21 mouse cellular contexts compared by ENCODE assay signal in the genomic region with DNA sequence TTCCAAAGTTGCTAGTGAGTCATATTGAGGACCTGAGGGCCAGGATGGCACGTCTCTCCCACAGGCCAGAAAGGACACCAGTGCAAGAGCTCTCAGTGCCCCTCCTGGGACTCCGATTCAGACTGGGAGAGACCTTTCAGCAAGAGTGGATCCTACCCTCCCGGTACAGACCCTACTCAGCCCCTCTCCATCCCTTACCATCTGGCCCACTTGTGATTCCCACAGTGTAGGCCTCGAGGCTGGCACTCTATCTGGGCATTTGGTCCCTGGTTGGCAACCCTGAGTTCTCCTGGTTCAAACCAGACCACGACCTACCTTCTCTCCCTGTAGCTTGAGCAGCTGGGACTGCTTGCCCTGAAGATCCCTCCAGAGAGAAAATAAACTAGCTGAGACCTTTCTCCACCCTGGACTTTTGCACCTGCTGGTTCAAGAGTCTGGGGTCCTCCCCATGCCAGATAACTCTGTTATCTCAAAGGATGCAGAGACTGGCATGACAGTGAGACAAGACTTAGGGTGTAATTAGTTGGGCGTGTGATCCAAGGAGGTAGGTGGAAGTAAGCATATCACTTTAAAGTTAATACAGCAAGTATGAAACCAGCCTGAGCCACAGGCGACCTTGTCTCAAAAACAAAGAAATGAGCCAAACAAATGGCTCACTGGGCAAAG. TPM values are rescaled to one million over a fixed set of nuclear protein-coding genes. Genes with fewer than 3 reads are reported as not detected.
DNase-seq lines count a peak whose midpoint lies in the region; ATAC-seq lines count a peak whose summit lies in the region.
"Had no signal": no experiment of that assay in that cellular context is flagged by ENCODE, and none has a peak within 500 bp of the region (broad histone marks: within the 10 kb centered on the region; RNA-seq: fewer than 3 reads in every experiment).

No protein-coding gene starts in this region.

- H3K27ac ChIP-seq in limb, embryonic 12.5 days, result no peak overlapping the region
- H3K27ac ChIP-seq in limb, embryonic 10.5 days, result no peak overlapping the region
- H3K27ac ChIP-seq in limb, embryonic 13.5 days, result no peak overlapping the region
- H3K27ac ChIP-seq in limb, embryonic 15.5 days, result no peak overlapping the region
- H3K27ac ChIP-seq: liver, embryonic 13.5 days; stomach, embryonic 15.5 days had no signal

- DNase-seq in heart, adult 11 months, result peak; percentile 87
- DNase-seq in heart, adult 8-10 months (ENCODE audit: low spot score), result no peak
- no peak for DNase-seq in limb, embryonic 10.5 days (ENCODE audit: low spot score)
- no peak for DNase-seq in kidney, postnatal 25 days
- no peak for DNase-seq in adrenal gland, postnatal 14 days
- DNase-seq: adrenal gland, postnatal 10 days; cerebellum, adult 9-10 months; heart, postnatal 14 days; kidney, adult 18-20 months; layer of hippocampus, adult 9-11 months; left cerebral cortex, postnatal 4 days; liver, embryonic 13.5 days; lung, adult 2 months; thymus, postnatal 25 days had no signal

- H3K27me3 ChIP-seq in limb, embryonic 12.5 days, result peaks cover 5% of the 10 kb centered on the region; the same call in 1 of the 2 replicates
- H3K27me3 ChIP-seq in limb, embryonic 10.5 days (ENCODE audit: low read depth, poor library complexity, severe bottlenecking), result peaks cover 9% of the 10 kb centered on the region
- peaks cover 3% of the 10 kb centered on the region; the same call in 1 of the 2 replicates for H3K27me3 ChIP-seq in limb, embryonic 13.5 days
- H3K27me3 ChIP-seq in limb, embryonic 15.5 days, result no peaks in the 10 kb centered on the region
- H3K27me3 ChIP-seq: heart, embryonic 12.5 days; neural tube, embryonic 13.5 days; stomach, embryonic 15.5 days had no signal

- 83% methylated on average over 7 of the region's 7 CpGs for WGBS in limb, embryonic 12.5 days
- WGBS in limb, embryonic 10.5 days, result 82% methylated on average over 7 of the region's 7 CpGs
- 86% methylated on average over 7 of the region's 7 CpGs for WGBS in limb, embryonic 13.5 days
- WGBS in limb, embryonic 15.5 days, result 83% methylated on average over 7 of the region's 7 CpGs

- no peak for ATAC-seq in limb, embryonic 12.5 days (ENCODE audit: insufficient number of reproducible peaks, insufficient read depth, low FRiP score, low TSS enrichment, low read depth)
- ATAC-seq in limb, embryonic 13.5 days (ENCODE audit: low FRiP score, low read depth), result no peak
- ATAC-seq in limb, embryonic 15.5 days (ENCODE audit: insufficient number of reproducible peaks, low FRiP score, low TSS enrichment, low read depth), result no peak

- no peaks in the 10 kb centered on the region; the same call in 1 of the 2 replicates for H3K4me1 ChIP-seq in limb, embryonic 12.5 days (replicated peaks)
- peaks cover 17% of the 10 kb centered on the region for H3K4me1 ChIP-seq in limb, embryonic 10.5 days
- peaks cover 11% of the 10 kb centered on the region for H3K4me1 ChIP-seq in limb, embryonic 13.5 days
- peaks cover 15% of the 10 kb centered on the region; the same call in 1 of the 2 replicates for H3K4me1 ChIP-seq in limb, embryonic 15.5 days

- 0 out of 2 replicates have a peak overlapping the region, but pooled peaks have one; percentile 68 for H3K4me2 ChIP-seq in limb, embryonic 12.5 days
- peak overlapping the region; percentile 75; the same call in 1 of the 2 replicates for H3K4me2 ChIP-seq in limb, embryonic 13.5 days (replicated peaks)
- peak overlapping the region; percentile 82; the same call in 1 of the 2 replicates for H3K4me2 ChIP-seq in limb, embryonic 15.5 days

- H3K36me3 ChIP-seq in limb, embryonic 12.5 days, result peaks cover under 1% of the 10 kb centered on the region; the same call in 1 of the 2 replicates
- H3K36me3 ChIP-seq in limb, embryonic 10.5 days, result no peaks in the 10 kb centered on the region
- H3K36me3 ChIP-seq in limb, embryonic 13.5 days, result peaks cover 2% of the 10 kb centered on the region; the same call in 1 of the 2 replicates
- no peaks in the 10 kb centered on the region for H3K36me3 ChIP-seq in limb, embryonic 15.5 days
- H3K36me3 ChIP-seq: heart, embryonic 12.5 days; stomach, embryonic 15.5 days had no signal

- no peaks in the 10 kb centered on the region for H3K9me3 ChIP-seq in limb, embryonic 12.5 days
- no peaks in the 10 kb centered on the region for H3K9me3 ChIP-seq in limb, embryonic 10.5 days (replicated peaks)
- no peaks in the 10 kb centered on the region for H3K9me3 ChIP-seq in limb, embryonic 13.5 days
- H3K9me3 ChIP-seq in limb, embryonic 15.5 days, result no peaks in the 10 kb centered on the region
- H3K9me3 ChIP-seq: heart, embryonic 12.5 days; liver, embryonic 13.5 days; megakaryocyte, embryonic 14.5 days; neural tube, embryonic 13.5 days; stomach, embryonic 15.5 days had no signal

- no peak overlapping the region for H3K9ac ChIP-seq in limb, embryonic 12.5 days (replicated peaks)
- no peak overlapping the region for H3K9ac ChIP-seq in limb, embryonic 13.5 days
- H3K9ac ChIP-seq in limb, embryonic 15.5 days, result no peak overlapping the region
- H3K9ac ChIP-seq: heart, embryonic 12.5 days; liver, embryonic 13.5 days; stomach, embryonic 15.5 days had no signal

- no peak overlapping the region for H3K4me3 ChIP-seq in limb, embryonic 12.5 days (replicated peaks)
- no peak overlapping the region for H3K4me3 ChIP-seq in limb, embryonic 10.5 days
- H3K4me3 ChIP-seq in limb, embryonic 13.5 days, result no peak overlapping the region; the same call in 1 of the 2 replicates
- no peak overlapping the region for H3K4me3 ChIP-seq in limb, embryonic 15.5 days
- H3K4me3 ChIP-seq: liver, embryonic 13.5 days had no signal

RNA-seq across cellular contexts. Expression of a gene that starts 1.2 kb away (rescaled TPM):
- total RNA-seq in heart, adult 8-10 months (2022), result 1 to 10 TPM; 2.1 to 3.8 (median 3.2) TPM
- polyA plus RNA-seq in limb, embryonic 12.5 days (2016; fragmentation: Nextera tagmentation; extraction: Ambion mirVana), result 9.3 and 11.9 TPM in 2 replicates
- 6.4 and 7.8 TPM in 2 replicates for polyA plus RNA-seq in limb, embryonic 10.5 days (2016; fragmentation: Nextera tagmentation; extraction: Ambion mirVana)
- polyA plus RNA-seq in limb, embryonic 13.5 days (2015; fragmentation: Nextera tagmentation; extraction: Ambion mirVana), result 8.5 and 9.1 TPM in 2 replicates
- 8.4 and 8.7 TPM in 2 replicates for polyA plus RNA-seq in limb, embryonic 15.5 days (2015; fragmentation: Nextera tagmentation; extraction: Ambion mirVana)
- 25.5 and 31.0 TPM in 2 replicates for total RNA-seq in adrenal gland, postnatal 14 days (2021)

RNA-seq across cellular contexts. Expression of a gene that starts 8.2 kb away (rescaled TPM):
- total RNA-seq in heart, adult 8-10 months (2022), result 10 to 100 TPM; 80.1 to 91.4 (median 86.9) TPM
- 33.4 and 39.4 TPM in 2 replicates for polyA plus RNA-seq in limb, embryonic 12.5 days (2016; fragmentation: Nextera tagmentation; extraction: Ambion mirVana)
- 31.1 and 33.5 TPM in 2 replicates for polyA plus RNA-seq in limb, embryonic 10.5 days (2016; fragmentation: Nextera tagmentation; extraction: Ambion mirVana)
- polyA plus RNA-seq in limb, embryonic 13.5 days (2015; fragmentation: Nextera tagmentation; extraction: Ambion mirVana), result 41.3 and 46.5 TPM in 2 replicates
- polyA plus RNA-seq in limb, embryonic 15.5 days (2015; fragmentation: Nextera tagmentation; extraction: Ambion mirVana), result 53.4 and 56.0 TPM in 2 replicates
- 203 and 258 TPM in 2 replicates for total RNA-seq in adrenal gland, postnatal 14 days (2021)

RNA-seq across cellular contexts. Expression of a gene that starts 8.3 kb away (rescaled TPM):
- 1 to 10 TPM; 4.9 to 7.4 (median 5.6) TPM for total RNA-seq in heart, adult 8-10 months (2022)
- 5.2 and 5.7 TPM in 2 replicates for polyA plus RNA-seq in limb, embryonic 12.5 days (2016; fragmentation: Nextera tagmentation; extraction: Ambion mirVana)
- polyA plus RNA-seq in limb, embryonic 10.5 days (2016; fragmentation: Nextera tagmentation; extraction: Ambion mirVana), result 3.0 and 3.9 TPM in 2 replicates
- polyA plus RNA-seq in limb, embryonic 13.5 days (2015; fragmentation: Nextera tagmentation; extraction: Ambion mirVana), result 5.1 and 6.2 TPM in 2 replicates
- polyA plus RNA-seq in limb, embryonic 15.5 days (2015; fragmentation: Nextera tagmentation; extraction: Ambion mirVana), result 3.2 and 4.1 TPM in 2 replicates
- total RNA-seq in adrenal gland, postnatal 14 days (2021), result 6.5 and 8.5 TPM in 2 replicates

RNA-seq across cellular contexts. Expression of a gene that starts 17.6 kb away (rescaled TPM):
- 10 to 100 TPM; 13.2 to 16.4 (median 15.4) TPM for total RNA-seq in heart, adult 8-10 months (2022)
- polyA plus RNA-seq in limb, embryonic 12.5 days (2016; fragmentation: Nextera tagmentation; extraction: Ambion mirVana), result 7.3 and 8.8 TPM in 2 replicates
- 2.7 and 5.0 TPM in 2 replicates for polyA plus RNA-seq in limb, embryonic 10.5 days (2016; fragmentation: Nextera tagmentation; extraction: Ambion mirVana)
- 14.0 and 15.5 TPM in 2 replicates for polyA plus RNA-seq in limb, embryonic 13.5 days (2015; fragmentation: Nextera tagmentation; extraction: Ambion mirVana)
- polyA plus RNA-seq in limb, embryonic 15.5 days (2015; fragmentation: Nextera tagmentation; extraction: Ambion mirVana), result 57.3 and 57.7 TPM in 2 replicates
- 30.2 and 35.6 TPM in 2 replicates for total RNA-seq in adrenal gland, postnatal 14 days (2021)

RNA-seq across cellular contexts. Expression of a gene that starts 20.0 kb away (rescaled TPM):
- 1 to 10 TPM; 8.5 to 8.9 (median 8.7) TPM for total RNA-seq in heart, adult 8-10 months (2022)
- 7.3 and 7.4 TPM in 2 replicates for polyA plus RNA-seq in limb, embryonic 12.5 days (2016; fragmentation: Nextera tagmentation; extraction: Ambion mirVana)
- 7.3 and 8.2 TPM in 2 replicates for polyA plus RNA-seq in limb, embryonic 10.5 days (2016; fragmentation: Nextera tagmentation; extraction: Ambion mirVana)
- 4.9 and 6.2 TPM in 2 replicates for polyA plus RNA-seq in limb, embryonic 13.5 days (2015; fragmentation: Nextera tagmentation; extraction: Ambion mirVana)
- 7.0 and 9.2 TPM in 2 replicates for polyA plus RNA-seq in limb, embryonic 15.5 days (2015; fragmentation: Nextera tagmentation; extraction: Ambion mirVana)
- total RNA-seq in adrenal gland, postnatal 14 days (2021), result 13.1 and 13.7 TPM in 2 replicates
